ENCODE assay signal across 22 mouse cellular contexts in the genomic region with DNA sequence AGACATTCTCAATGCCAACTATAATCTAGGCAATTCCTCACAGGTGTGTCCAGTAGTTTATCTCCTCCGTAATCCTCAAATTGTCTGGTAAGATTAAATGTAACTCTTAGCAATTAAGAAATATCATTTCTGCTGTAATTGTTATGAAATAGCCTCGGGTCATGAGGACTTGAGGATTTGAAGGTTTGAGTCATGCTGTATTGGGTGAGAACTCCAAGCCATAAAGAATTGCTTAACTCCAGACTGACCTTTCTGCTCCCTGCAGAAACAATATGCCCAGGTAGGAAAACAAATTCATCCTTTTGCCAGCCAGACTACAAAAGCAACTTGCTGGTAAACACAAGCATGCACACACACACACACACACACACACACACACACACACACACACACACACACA.
A peak's percentile ranks its signal among the peaks of the same experiment; 100 is the strongest.
DNase-seq lines count a peak whose midpoint lies in the region; ATAC-seq and TF ChIP-seq lines count a peak whose summit lies in the region.
"Had no signal": no experiment of that assay in that cellular context is flagged by ENCODE, and none has a peak within 500 bp of the region (broad histone marks: within the 10 kb centered on the region; RNA-seq: fewer than 3 reads in every experiment).

No protein-coding gene starts in this region.

- no peaks in the 10 kb centered on the region for H3K36me3 ChIP-seq in liver, adult 2 months (ENCODE audit: control insufficient read depth, insufficient read depth, low read length)
- no peaks in the 10 kb centered on the region for H3K36me3 ChIP-seq in intestine, embryonic 15.5 days
- H3K36me3 ChIP-seq in intestine, postnatal 0 days (ENCODE audit: control insufficient read depth, insufficient read depth), result no peaks in the 10 kb centered on the region
- H3K36me3 ChIP-seq: embryonic facial prominence, embryonic 10.5 days; embryonic facial prominence, embryonic 12.5 days; forebrain, embryonic 15.5 days had no signal

- no peaks in the 10 kb centered on the region for H3K9me3 ChIP-seq in intestine, embryonic 15.5 days
- no peaks in the 10 kb centered on the region for H3K9me3 ChIP-seq in intestine, postnatal 0 days (ENCODE audit: control insufficient read depth)
- H3K9me3 ChIP-seq: embryonic facial prominence, embryonic 12.5 days; forebrain, embryonic 13.5 days; forebrain, embryonic 15.5 days had no signal

- WGBS in liver, adult 2 months, result 69% methylated on average over 2 of the region's 2 CpGs
- 61% methylated on average over 2 of the region's 2 CpGs for WGBS in intestine, embryonic 15.5 days
- 35% methylated on average over 2 of the region's 2 CpGs for WGBS in intestine, postnatal 0 days

- H3K4me1 ChIP-seq in liver, adult 2 months (ENCODE audit: control insufficient read depth, insufficient read depth, low read length), result no peaks in the 10 kb centered on the region
- no peaks in the 10 kb centered on the region for H3K4me1 ChIP-seq in intestine, embryonic 15.5 days (replicated peaks)
- no peaks in the 10 kb centered on the region for H3K4me1 ChIP-seq in intestine, postnatal 0 days (replicated peaks; ENCODE audit: control insufficient read depth, insufficient read depth, low read length)
- H3K4me1 ChIP-seq: embryonic facial prominence, embryonic 10.5 days; embryonic facial prominence, embryonic 12.5 days; forebrain, embryonic 13.5 days; forebrain, embryonic 15.5 days had no signal

- no peaks in the 10 kb centered on the region for H3K79me2 ChIP-seq in liver, adult 2 months (ENCODE audit: control insufficient read depth, insufficient read depth, low read length)

- peak; percentile 4 for DNase-seq in liver, adult 2 months (ENCODE audit: extremely low read depth, low read depth, low spot score)
- DNase-seq in liver, result no peak
- DNase-seq in heart, postnatal 14 days, result no peak
- no peak for DNase-seq in cerebellum, adult 9-10 months
- DNase-seq: adrenal gland, adult 2 months; adrenal gland, postnatal 10 days; adrenal gland, postnatal 25 days; B cell, adult 2 months; cerebellum, adult 11 months; cerebellum, adult 18-20 months; cerebellum, adult 8-10 months; cerebellum, postnatal 10 days; cerebellum, postnatal 25 days; forebrain, postnatal 0 days had no signal

- no peak overlapping the region for H3K27ac ChIP-seq in liver, adult 2 months (replicated peaks; ENCODE audit: insufficient read depth, low read depth, low read length)
- no peak overlapping the region for H3K27ac ChIP-seq in intestine, embryonic 15.5 days
- no peak overlapping the region for H3K27ac ChIP-seq in intestine, postnatal 0 days (ENCODE audit: low read depth, low read length)
- H3K27ac ChIP-seq: embryonic facial prominence, embryonic 10.5 days; embryonic facial prominence, embryonic 12.5 days; forebrain, embryonic 13.5 days; forebrain, embryonic 15.5 days had no signal

- TF ChIP-seq CTCF in liver, adult 2 months (IDR thresholded peaks at IDR 0.05; ENCODE audit: low read depth, low read length), result no peak
- no peak for TF ChIP-seq CTCF in intestine, postnatal 0 days (IDR thresholded peaks at IDR 0.05; ENCODE audit: low read depth)

- no peak overlapping the region for H3K9ac ChIP-seq in liver, adult 2 months (ENCODE audit: low read depth, low read length)
- H3K9ac ChIP-seq in intestine, embryonic 15.5 days, result no peak overlapping the region
- H3K9ac ChIP-seq in intestine, postnatal 0 days (ENCODE audit: low read depth, low read length), result no peak overlapping the region
- H3K9ac ChIP-seq: embryonic facial prominence, embryonic 12.5 days; forebrain, embryonic 13.5 days; forebrain, embryonic 15.5 days; forebrain, postnatal 0 days had no signal

- peak; percentile 86 for ATAC-seq in intestine, embryonic 15.5 days
- ATAC-seq in intestine, postnatal 0 days, result peak; percentile 75
- ATAC-seq: CD4-positive, CD25-positive, alpha-beta regulatory T cell, adult 4 months; forebrain, embryonic 13.5 days; forebrain, embryonic 15.5 days; forebrain, postnatal 0 days had no signal

- H3K4me2 ChIP-seq in intestine, embryonic 15.5 days (replicated peaks), result no peak overlapping the region
- no peak overlapping the region for H3K4me2 ChIP-seq in intestine, postnatal 0 days (replicated peaks; ENCODE audit: low read depth)
- H3K4me2 ChIP-seq: embryonic facial prominence, embryonic 12.5 days; forebrain, embryonic 13.5 days; forebrain, embryonic 15.5 days had no signal

- no peak overlapping the region for H3K4me3 ChIP-seq in liver, adult 2 months (ENCODE audit: insufficient read depth, low read depth, low read length)
- no peak overlapping the region for H3K4me3 ChIP-seq in intestine, embryonic 15.5 days (replicated peaks)
- H3K4me3 ChIP-seq in intestine, postnatal 0 days (ENCODE audit: low read depth, low read length), result no peak overlapping the region
- H3K4me3 ChIP-seq: embryonic facial prominence, embryonic 10.5 days; embryonic facial prominence, embryonic 12.5 days; forebrain, embryonic 13.5 days; forebrain, embryonic 15.5 days had no signal

- no peak for TF ChIP-seq POLR2A in liver, adult 2 months (IDR thresholded peaks at IDR 0.05; ENCODE audit: extremely low read depth, insufficient read depth, low read length)

- H3K27me3 ChIP-seq in liver, adult 2 months (ENCODE audit: control insufficient read depth, insufficient read depth, low read length), result no peaks in the 10 kb centered on the region
- no peaks in the 10 kb centered on the region for H3K27me3 ChIP-seq in intestine, embryonic 15.5 days (replicated peaks)
- no peaks in the 10 kb centered on the region for H3K27me3 ChIP-seq in intestine, postnatal 0 days (replicated peaks; ENCODE audit: control insufficient read depth, insufficient read depth, low read length)
- H3K27me3 ChIP-seq: CH12.LX; embryonic facial prominence, embryonic 12.5 days; forebrain, embryonic 13.5 days; forebrain, embryonic 15.5 days had no signal

- intact Hi-C loops in heart, postnatal 14 days (cut with DNase I), result no loop called here
